Mouse (Mus musculus): ENCODE results near the gene Kif2a. TPM values are rescaled to one million over a fixed set of nuclear protein-coding genes. Genes with fewer than 3 reads are reported as not detected.

Gene Kif2a
- total and polyA plus RNA-seq, 3 experiments = 18.0 to 310 (median 135) TPM

DNA sequence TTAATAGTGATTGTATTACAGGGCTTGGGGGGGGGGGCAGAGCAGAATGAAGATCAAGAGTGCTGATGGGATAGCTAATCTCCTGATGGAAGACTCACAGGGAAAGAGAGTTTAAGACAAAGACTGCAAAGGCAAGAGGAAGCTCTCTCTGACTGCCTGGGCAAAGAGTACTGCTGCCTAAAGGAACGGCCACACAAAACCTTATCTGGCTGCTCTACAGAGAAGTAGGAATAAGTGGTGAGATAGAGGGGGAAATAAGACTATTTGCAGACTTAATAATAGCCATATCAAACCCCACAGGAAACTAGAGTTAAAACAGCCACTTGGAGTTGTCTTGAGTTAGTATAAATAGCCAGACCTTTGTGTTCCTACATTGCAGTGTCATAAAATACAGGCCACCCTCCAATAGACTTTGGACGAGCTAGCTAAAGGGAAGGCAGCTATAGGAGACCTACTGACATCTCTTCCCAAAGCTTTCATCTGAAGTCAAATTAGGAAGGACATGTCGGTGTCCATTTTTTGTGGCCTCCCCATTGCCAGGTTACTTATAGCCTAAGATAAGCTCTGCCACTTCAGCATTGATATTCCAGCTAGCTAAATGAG is 13.7 kb upstream of the Kif2a start (continued):
- peak; percentile 34; the same call in 1 of the 2 replicates for TF ChIP-seq SIN3A (IDR thresholded peaks at IDR 0.05; ENCODE audit: low read length)
- peak; percentile 81; the same call in 1 of the 2 replicates for TF ChIP-seq MEF2A (IDR thresholded peaks at IDR 0.05; ENCODE audit: extremely low read depth, insufficient replicate concordance, low read depth, low read length, poor library complexity, severe bottlenecking)
- TF ChIP-seq MXI1 (IDR thresholded peaks at IDR 0.05; ENCODE audit: low read depth, low read length) = peak; percentile 19; the same call in 1 of the 2 replicates
- no peak for TF ChIP-seq HCFC1 (IDR thresholded peaks at IDR 0.05; ENCODE audit: low read depth, low read length)
- TF ChIP-seq SMC3 (IDR thresholded peaks at IDR 0.05; ENCODE audit: low read depth, low read length) = peak; percentile 5; the same call in 1 of the 2 replicates
- no peak; the same call in 1 of the 2 replicates for TF ChIP-seq ZNF384 (IDR thresholded peaks at IDR 0.05; ENCODE audit: low read depth, low read length)
- 0 out of 2 replicates have a peak, but pooled peaks have one; percentile 16 for TF ChIP-seq MAX (IDR thresholded peaks at IDR 0.05; ENCODE audit: low read length)
- no peak for TF ChIP-seq CTCF (IDR thresholded peaks at IDR 0.05 in 2 of 3, conservative IDR thresholded peaks at IDR 0.05 in 1 of 3; ENCODE audit: control insufficient read depth in 1 of 3, insufficient read depth in 1 of 3, low read depth in 2 of 3, low read length in 3 of 3, poor library complexity in 1 of 3, severe bottlenecking in 1 of 3)
- peak; percentile 88 for TF ChIP-seq GATA1 (IDR thresholded peaks at IDR 0.05; ENCODE audit: low read depth, low read length)
- TF ChIP-seq UBTF (IDR thresholded peaks at IDR 0.05; ENCODE audit: borderline replicate concordance, insufficient read depth, low read depth, low read length) = no peak

DNA sequence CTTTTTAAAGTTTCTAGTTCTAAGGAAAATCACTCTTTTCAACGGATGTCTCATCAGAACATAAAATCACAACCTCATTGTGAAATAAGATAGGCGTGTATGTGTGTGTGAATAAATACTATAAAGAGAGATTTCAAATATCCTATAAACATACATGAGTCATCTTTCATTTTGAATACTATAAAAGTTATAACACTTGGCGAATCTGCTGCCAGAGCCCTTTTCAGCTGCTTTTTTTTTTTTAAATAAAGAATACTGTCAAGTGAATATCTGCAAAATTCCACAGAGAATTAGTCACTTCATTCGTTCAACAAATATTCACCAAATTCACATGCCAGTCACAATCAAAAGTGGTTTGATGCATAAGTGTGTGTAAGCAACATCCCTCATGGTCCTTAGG is 13.2 kb upstream of the Kif2a start:
- H3K27me3 ChIP-seq (ENCODE audit: control insufficient read depth in 1 of 2, insufficient read depth in 2 of 2, low read length in 2 of 2) = no peaks in the 10 kb centered on the region
- H3K36me3 ChIP-seq (ENCODE audit: control insufficient read depth in 1 of 2, insufficient read depth in 2 of 2, low read length in 2 of 2) = peaks cover 0 to 28% of the 10 kb centered on the region in 2 experiments; a peak in 2 of 4 replicates
- peak overlapping the region; percentile 93 for H3K9ac ChIP-seq (ENCODE audit: control insufficient read depth, low read depth, low read length, poor library complexity, severe bottlenecking)
- H3K79me2 ChIP-seq (ENCODE audit: control insufficient read depth, insufficient read depth, low read length, poor library complexity) = peaks cover 1% of the 10 kb centered on the region; the same call in 1 of the 2 replicates
- H3K4me3 ChIP-seq (ENCODE audit: control insufficient read depth in 1 of 2, insufficient read depth in 1 of 2, low read depth in 2 of 2, low read length in 2 of 2) = peak overlapping the region; percentile 78 to 86
- no peaks in the 10 kb centered on the region for H3K9me3 ChIP-seq (replicated peaks; ENCODE audit: insufficient read depth, low read length)
- no peak for DNase-seq (ENCODE audit: low read depth, low spot score)
- peaks cover 6 to 24% of the 10 kb centered on the region in 2 experiments for H3K4me1 ChIP-seq (ENCODE audit: control insufficient read depth in 1 of 2, insufficient read depth in 2 of 2, low read length in 2 of 2)
- H3K27ac ChIP-seq (ENCODE audit: control insufficient read depth, low read depth, low read length) = peak overlapping the region; percentile 90
- no peak for TF ChIP-seq SIN3A (IDR thresholded peaks at IDR 0.05; ENCODE audit: low read length)
- no peak; the same call in 1 of the 2 replicates for TF ChIP-seq MXI1 (IDR thresholded peaks at IDR 0.05; ENCODE audit: low read depth, low read length)
- TF ChIP-seq HCFC1 (IDR thresholded peaks at IDR 0.05; ENCODE audit: low read depth, low read length) = peak; percentile 34; the same call in 1 of the 2 replicates
- TF ChIP-seq RAD21 (IDR thresholded peaks at IDR 0.05; ENCODE audit: low read depth, low read length) = no peak
- TF ChIP-seq POLR2A (IDR thresholded peaks at IDR 0.05; ENCODE audit: control insufficient read depth in 1 of 2, insufficient read depth in 1 of 2, low read depth in 1 of 2, low read length in 2 of 2, poor library complexity in 1 of 2) = no peak
- no peak for TF ChIP-seq E2F4 (IDR thresholded peaks at IDR 0.05; ENCODE audit: borderline replicate concordance, low read depth, low read length)
- no peak for TF ChIP-seq MYB (IDR thresholded peaks at IDR 0.05; ENCODE audit: low read depth, low read length)
- TF ChIP-seq MAZ (IDR thresholded peaks at IDR 0.05; ENCODE audit: low read depth, low read length) = no peak
- TF ChIP-seq USF1 (IDR thresholded peaks at IDR 0.05; ENCODE audit: low read depth, low read length) = no peak
- no peak for TF ChIP-seq POLR2AphosphoS5 (IDR thresholded peaks at IDR 0.05; ENCODE audit: borderline replicate concordance, low read depth, low read length)
- no peak for TF ChIP-seq TBP (IDR thresholded peaks at IDR 0.05; ENCODE audit: low read depth, low read length)
- no peak for TF ChIP-seq KAT2A (conservative IDR thresholded peaks at IDR 0.05; ENCODE audit: low read depth, low read length)
- TF ChIP-seq ZNF384 (IDR thresholded peaks at IDR 0.05; ENCODE audit: low read depth, low read length) = peak; percentile 46; the same call in 1 of the 2 replicates
- TF ChIP-seq EP300 (IDR thresholded peaks at IDR 0.05; ENCODE audit: low read depth in 1 of 2, low read length in 2 of 2) = no peak
- peak; percentile 20; the same call in 1 of the 2 replicates for TF ChIP-seq ZC3H11A (IDR thresholded peaks at IDR 0.05; ENCODE audit: low read depth, low read length)
- no peak for TF ChIP-seq BHLHE40 (IDR thresholded peaks at IDR 0.05; ENCODE audit: borderline replicate concordance, low read depth, low read length)
- no peak for TF ChIP-seq USF2 (IDR thresholded peaks at IDR 0.05; ENCODE audit: borderline replicate concordance in 1 of 2, insufficient read depth in 1 of 2, low read depth in 1 of 2, low read length in 2 of 2)
- no peak for TF ChIP-seq CTCF (IDR thresholded peaks at IDR 0.05 in 2 of 3, conservative IDR thresholded peaks at IDR 0.05 in 1 of 3; ENCODE audit: control insufficient read depth in 1 of 3, insufficient read depth in 1 of 3, low read depth in 2 of 3, low read length in 3 of 3, poor library complexity in 1 of 3, severe bottlenecking in 1 of 3)
- TF ChIP-seq MAFK (IDR thresholded peaks at IDR 0.05; ENCODE audit: borderline replicate concordance, low read depth, low read length) = no peak
- TF ChIP-seq CHD1 (IDR thresholded peaks at IDR 0.05; ENCODE audit: low read depth, low read length) = no peak; the same call in 1 of the 2 replicates
- TF ChIP-seq ZKSCAN1 (IDR thresholded peaks at IDR 0.05; ENCODE audit: low read depth, low read length) = no peak
- TF ChIP-seq ZMIZ1 (IDR thresholded peaks at IDR 0.05; ENCODE audit: low read depth, low read length) = no peak
- TF ChIP-seq NRF1 (IDR thresholded peaks at IDR 0.05; ENCODE audit: insufficient read depth, low read depth, low read length, poor library complexity, severe bottlenecking) = no peak
- no peak; the same call in 1 of the 2 replicates for TF ChIP-seq MAX (IDR thresholded peaks at IDR 0.05; ENCODE audit: low read length)
- no peak for TF ChIP-seq MEF2A (IDR thresholded peaks at IDR 0.05; ENCODE audit: extremely low read depth, insufficient replicate concordance, low read depth, low read length, poor library complexity, severe bottlenecking)
- no peak for TF ChIP-seq GABPA (IDR thresholded peaks at IDR 0.05; ENCODE audit: low read depth, low read length)
- 0 out of 2 replicates have a peak, but pooled peaks have one; percentile 60 for TF ChIP-seq MYC (IDR thresholded peaks at IDR 0.05; ENCODE audit: low read depth, low read length)
- no peak for TF ChIP-seq JUND (IDR thresholded peaks at IDR 0.05; ENCODE audit: low read depth, low read length)

All from MEL (cell line).